Mouse (Mus musculus): ENCODE measurements around the gene Slc24a3. TPM values are rescaled to one million over a fixed set of nuclear protein-coding genes. Genes with fewer than 3 reads are reported as not detected.

Slc24a3 gene
- polyA plus RNA-seq, 1 experiment from 2014 or later = 2.1 TPM

- no peaks in the 10 kb centered on the region for H3K9me3 ChIP-seq (ENCODE audit: control insufficient read depth, low read length)
Observed at GRCm38 (mm10) chr2:145523381-145523780, 355.8 kb downstream of the Slc24a3 start.

GRCm38 (mm10) chr2:145527151-145527550 is 359.6 kb downstream of the Slc24a3 start:
- Histone ChIP-seq H3K27ac (ENCODE audit: low read depth, low read length) (no peak overlapping the region), H3K36me3 (ENCODE audit: control insufficient read depth, insufficient read depth, low read length) (no peaks in the 10 kb centered on the region), H3K4me3 (ENCODE audit: low read depth, low read length) (no peak overlapping the region), H3K4me1 (replicated peaks; ENCODE audit: control insufficient read depth, insufficient read depth, low read length) (no peaks in the 10 kb centered on the region), H3K27me3 (replicated peaks; ENCODE audit: control insufficient read depth, insufficient read depth, low read length) (no peaks in the 10 kb centered on the region), H3K9me3 (ENCODE audit: control insufficient read depth, low read length) (no peaks in the 10 kb centered on the region), H3K4me2 (no peak overlapping the region), H3K9ac (ENCODE audit: low read depth, low read length) (no peak overlapping the region)
- WGBS = 61% methylated on average over 1 of the region's 1 CpGs
- ATAC-seq (replicated peaks; ENCODE audit: low FRiP score) (no peak), DNase-seq (ENCODE audit: low spot score) (no peak)

More at GRCm38 (mm10) chr2:145523381-145523780, 355.8 kb downstream of the Slc24a3 start:
- no peak for DNase-seq (ENCODE audit: low spot score)
- H3K4me3 ChIP-seq (ENCODE audit: low read depth, low read length) = no peak overlapping the region
- H3K27me3 ChIP-seq (replicated peaks; ENCODE audit: control insufficient read depth, insufficient read depth, low read length) = no peaks in the 10 kb centered on the region
- no peaks in the 10 kb centered on the region for H3K36me3 ChIP-seq (ENCODE audit: control insufficient read depth, insufficient read depth, low read length)
- H3K4me2 ChIP-seq = no peak overlapping the region
- no peaks in the 10 kb centered on the region for H3K4me1 ChIP-seq (replicated peaks; ENCODE audit: control insufficient read depth, insufficient read depth, low read length)
- H3K27ac ChIP-seq (ENCODE audit: low read depth, low read length) = no peak overlapping the region
- no peak for ATAC-seq (replicated peaks; ENCODE audit: low FRiP score)
- no peak overlapping the region for H3K9ac ChIP-seq (ENCODE audit: low read depth, low read length)
- 75% methylated on average over 4 of the region's 4 CpGs for WGBS

GRCm38 (mm10) chr2:145530941-145531353 is 363.4 kb downstream of the Slc24a3 start:
- Histone ChIP-seq H3K27me3 (replicated peaks; ENCODE audit: control insufficient read depth, insufficient read depth, low read length) (no peaks in the 10 kb centered on the region), H3K9me3 (ENCODE audit: control insufficient read depth, low read length) (no peaks in the 10 kb centered on the region), H3K27ac (ENCODE audit: low read depth, low read length) (no peak overlapping the region), H3K4me2 (no peak overlapping the region), H3K4me1 (replicated peaks; ENCODE audit: control insufficient read depth, insufficient read depth, low read length) (no peaks in the 10 kb centered on the region), H3K4me3 (ENCODE audit: low read depth, low read length) (no peak overlapping the region), H3K9ac (ENCODE audit: low read depth, low read length) (no peak overlapping the region), H3K36me3 (ENCODE audit: control insufficient read depth, insufficient read depth, low read length) (no peaks in the 10 kb centered on the region)
- DNase-seq (ENCODE audit: low spot score) (no peak), ATAC-seq (replicated peaks; ENCODE audit: low FRiP score) (no peak)
- WGBS = 90% methylated on average over 4 of the region's 4 CpGs

DNA sequence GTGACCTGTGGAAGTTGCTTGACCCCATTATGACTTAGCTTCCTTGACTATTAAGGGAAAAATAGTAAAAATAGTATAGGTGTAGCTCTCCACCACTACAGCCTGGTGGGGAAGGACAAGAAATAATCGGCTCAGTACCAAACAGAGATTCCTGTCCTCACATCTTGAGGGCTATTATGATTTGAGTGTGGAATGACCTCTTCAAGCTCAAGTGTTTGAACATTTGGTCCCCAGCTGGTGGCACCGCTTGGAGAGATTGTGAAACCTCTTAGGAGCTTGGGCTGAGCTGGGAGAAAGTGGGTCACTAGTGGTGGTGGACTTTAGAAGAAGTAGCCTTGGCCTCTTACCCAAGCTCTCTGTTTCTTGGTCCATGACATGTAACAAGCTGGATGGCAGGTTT is 365.5 kb downstream of the Slc24a3 start:
- no peaks in the 10 kb centered on the region for H3K36me3 ChIP-seq (ENCODE audit: control insufficient read depth, insufficient read depth, low read length)
- H3K4me2 ChIP-seq = no peak overlapping the region
- no peaks in the 10 kb centered on the region for H3K9me3 ChIP-seq (ENCODE audit: control insufficient read depth, low read length)
- ATAC-seq (replicated peaks; ENCODE audit: low FRiP score) = no peak
- H3K4me3 ChIP-seq (ENCODE audit: low read depth, low read length) = no peak overlapping the region
- no peaks in the 10 kb centered on the region for H3K27me3 ChIP-seq (replicated peaks; ENCODE audit: control insufficient read depth, insufficient read depth, low read length)
- DNase-seq (ENCODE audit: low spot score) = no peak
- H3K4me1 ChIP-seq (replicated peaks; ENCODE audit: control insufficient read depth, insufficient read depth, low read length) = no peaks in the 10 kb centered on the region
- whole genome bisulfite sequencing = 93% methylated on average over 2 of the region's 2 CpGs
- no peak overlapping the region for H3K9ac ChIP-seq (ENCODE audit: low read depth, low read length)
- no peak overlapping the region for H3K27ac ChIP-seq (ENCODE audit: low read depth, low read length)

DNA sequence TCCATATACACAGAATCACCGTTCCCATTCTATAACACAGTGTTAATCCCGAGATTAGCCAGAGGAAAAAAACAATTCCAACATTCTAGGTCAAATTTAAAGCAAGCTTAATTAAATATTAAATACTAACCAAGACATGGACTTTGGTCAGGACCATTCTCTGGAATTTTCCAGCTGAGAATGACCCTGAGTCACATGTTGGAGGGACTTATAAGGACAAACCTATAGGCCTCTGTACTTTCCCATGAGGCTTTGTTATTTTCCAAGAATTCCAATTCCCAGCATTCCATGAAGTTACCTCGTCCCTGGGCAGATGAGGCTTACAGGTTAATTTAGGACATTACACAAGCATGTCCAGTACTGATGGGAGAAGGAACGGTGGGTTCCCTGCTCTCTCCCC is 367.8 kb downstream of the Slc24a3 start:
- H3K9ac ChIP-seq (ENCODE audit: low read depth, low read length) = no peak overlapping the region
- no peaks in the 10 kb centered on the region for H3K36me3 ChIP-seq (ENCODE audit: control insufficient read depth, insufficient read depth, low read length)
- no peak for DNase-seq (ENCODE audit: low spot score)
- no peaks in the 10 kb centered on the region for H3K4me1 ChIP-seq (replicated peaks; ENCODE audit: control insufficient read depth, insufficient read depth, low read length)
- no peaks in the 10 kb centered on the region for H3K9me3 ChIP-seq (ENCODE audit: control insufficient read depth, low read length)
- H3K4me3 ChIP-seq (ENCODE audit: low read depth, low read length) = no peak overlapping the region
- no peak overlapping the region for H3K27ac ChIP-seq (ENCODE audit: low read depth, low read length)
- WGBS = 77% methylated on average over 4 of the region's 4 CpGs
- no peaks in the 10 kb centered on the region for H3K27me3 ChIP-seq (replicated peaks; ENCODE audit: control insufficient read depth, insufficient read depth, low read length)
- no peak for ATAC-seq (replicated peaks; ENCODE audit: low FRiP score)
- H3K4me2 ChIP-seq = no peak overlapping the region

- ATAC-seq (replicated peaks; ENCODE audit: low FRiP score) = no peak
- Histone ChIP-seq H3K4me3 (ENCODE audit: low read depth, low read length) (no peak overlapping the region), H3K4me1 (replicated peaks; ENCODE audit: control insufficient read depth, insufficient read depth, low read length) (no peaks in the 10 kb centered on the region), H3K27ac (ENCODE audit: low read depth, low read length) (no peak overlapping the region), H3K27me3 (replicated peaks; ENCODE audit: control insufficient read depth, insufficient read depth, low read length) (no peaks in the 10 kb centered on the region), H3K36me3 (ENCODE audit: control insufficient read depth, insufficient read depth, low read length) (no peaks in the 10 kb centered on the region), H3K9me3 (ENCODE audit: control insufficient read depth, low read length) (no peaks in the 10 kb centered on the region), H3K4me2 (no peak overlapping the region), H3K9ac (ENCODE audit: low read depth, low read length) (no peak overlapping the region)
- 71% methylated on average over 4 of the region's 4 CpGs for WGBS
- DNase-seq (ENCODE audit: low spot score) = no peak
Observed at GRCm38 (mm10) chr2:145535774-145536173, 368.2 kb downstream of the Slc24a3 start.

DNA sequence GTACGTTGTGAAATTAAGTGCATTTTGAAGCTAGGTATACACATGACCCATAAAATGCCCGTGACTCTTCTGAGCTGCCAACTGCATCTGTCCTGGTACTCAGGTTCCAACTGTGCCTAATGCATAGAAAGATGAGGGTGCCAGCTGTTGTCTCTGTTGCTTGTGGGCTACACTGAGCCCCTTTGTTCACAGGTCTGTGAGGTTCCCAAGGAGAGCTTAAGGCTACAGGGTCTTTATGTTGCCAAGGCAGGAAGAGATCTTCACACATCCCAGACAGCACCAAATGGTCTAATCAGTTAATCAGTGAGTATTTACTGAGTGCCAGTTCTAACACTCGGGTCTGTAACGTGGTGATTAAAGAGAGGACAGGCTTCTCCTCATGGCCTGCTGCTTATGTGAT is 369.4 kb downstream of the Slc24a3 start:
- ATAC-seq (replicated peaks; ENCODE audit: low FRiP score) (no peak), DNase-seq (ENCODE audit: low spot score) (no peak)
- Histone ChIP-seq H3K27me3 (replicated peaks; ENCODE audit: control insufficient read depth, insufficient read depth, low read length) (no peaks in the 10 kb centered on the region), H3K4me1 (replicated peaks; ENCODE audit: control insufficient read depth, insufficient read depth, low read length) (no peaks in the 10 kb centered on the region), H3K27ac (ENCODE audit: low read depth, low read length) (no peak overlapping the region), H3K4me3 (ENCODE audit: low read depth, low read length) (no peak overlapping the region), H3K9ac (ENCODE audit: low read depth, low read length) (no peak overlapping the region), H3K36me3 (ENCODE audit: control insufficient read depth, insufficient read depth, low read length) (no peaks in the 10 kb centered on the region), H3K9me3 (ENCODE audit: control insufficient read depth, low read length) (no peaks in the 10 kb centered on the region), H3K4me2 (no peak overlapping the region)
- WGBS = 54% methylated on average over 4 of the region's 4 CpGs

DNA sequence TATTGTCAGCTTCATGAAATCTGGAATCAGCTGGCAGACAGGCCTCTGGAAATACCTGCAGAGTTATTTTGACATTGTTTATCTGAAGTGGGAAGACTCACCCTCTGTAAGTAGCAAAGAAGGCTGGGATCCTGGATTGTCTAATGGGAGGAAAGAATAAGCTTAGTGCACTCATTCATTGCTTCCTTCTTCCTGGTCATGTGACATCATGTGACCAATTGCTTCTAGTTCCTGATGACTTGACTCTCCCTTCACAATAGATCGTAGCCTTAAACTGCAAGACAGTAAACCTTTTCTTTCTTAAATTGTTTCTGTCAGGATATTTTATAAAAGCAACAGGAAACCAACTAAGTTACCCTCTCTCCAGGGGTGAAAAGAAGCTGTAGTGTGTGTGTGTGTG is 374.1 kb downstream of the Slc24a3 start:
- Histone ChIP-seq H3K9me3 (ENCODE audit: control insufficient read depth, low read length) (no peaks in the 10 kb centered on the region), H3K36me3 (ENCODE audit: control insufficient read depth, insufficient read depth, low read length) (no peaks in the 10 kb centered on the region), H3K27ac (ENCODE audit: low read depth, low read length) (no peak overlapping the region), H3K9ac (ENCODE audit: low read depth, low read length) (no peak overlapping the region), H3K4me2 (no peak overlapping the region), H3K4me3 (ENCODE audit: low read depth, low read length) (no peak overlapping the region), H3K27me3 (replicated peaks; ENCODE audit: control insufficient read depth, insufficient read depth, low read length) (no peaks in the 10 kb centered on the region), H3K4me1 (replicated peaks; ENCODE audit: control insufficient read depth, insufficient read depth, low read length) (no peaks in the 10 kb centered on the region)
- 79% methylated on average over 1 of the region's 1 CpGs for WGBS
- ATAC-seq (replicated peaks; ENCODE audit: low FRiP score) (no peak), DNase-seq (ENCODE audit: low spot score) (no peak)

GRCm38 (mm10) chr2:145546071-145546470 is 378.5 kb downstream of the Slc24a3 start:
- 74% methylated on average over 3 of the region's 3 CpGs for WGBS
- Histone ChIP-seq H3K4me1 (replicated peaks; ENCODE audit: control insufficient read depth, insufficient read depth, low read length) (no peaks in the 10 kb centered on the region), H3K27me3 (replicated peaks; ENCODE audit: control insufficient read depth, insufficient read depth, low read length) (no peaks in the 10 kb centered on the region), H3K27ac (ENCODE audit: low read depth, low read length) (no peak overlapping the region), H3K4me2 (no peak overlapping the region), H3K36me3 (ENCODE audit: control insufficient read depth, insufficient read depth, low read length) (no peaks in the 10 kb centered on the region), H3K4me3 (ENCODE audit: low read depth, low read length) (no peak overlapping the region), H3K9ac (ENCODE audit: low read depth, low read length) (no peak overlapping the region), H3K9me3 (ENCODE audit: control insufficient read depth, low read length) (no peaks in the 10 kb centered on the region)
- DNase-seq (ENCODE audit: low spot score) = no peak
- ATAC-seq (replicated peaks; ENCODE audit: low FRiP score) = no peak

Measured in liver, embryonic 11.5 days (tissue).